Mouse (Mus musculus) spleen, postnatal 36 days (tissue): ENCODE results near the gene Josd1.

Experiments used
- DNase-seq, 2 experiments: peaks; one replicate each; pipeline ENCODE4 v3.0.0; 2022; ENCODE audit warnings: low spot score in 2 of 2, mixed read lengths in 1 of 2

Gene Josd1

GRCm38 (mm10) chr15:79687646-79688267, at the start of gene Josd1:
Gene Josd1 (minus strand): TSS chr15:79687919.
- DNase-seq: peak; percentile 95

DNA sequence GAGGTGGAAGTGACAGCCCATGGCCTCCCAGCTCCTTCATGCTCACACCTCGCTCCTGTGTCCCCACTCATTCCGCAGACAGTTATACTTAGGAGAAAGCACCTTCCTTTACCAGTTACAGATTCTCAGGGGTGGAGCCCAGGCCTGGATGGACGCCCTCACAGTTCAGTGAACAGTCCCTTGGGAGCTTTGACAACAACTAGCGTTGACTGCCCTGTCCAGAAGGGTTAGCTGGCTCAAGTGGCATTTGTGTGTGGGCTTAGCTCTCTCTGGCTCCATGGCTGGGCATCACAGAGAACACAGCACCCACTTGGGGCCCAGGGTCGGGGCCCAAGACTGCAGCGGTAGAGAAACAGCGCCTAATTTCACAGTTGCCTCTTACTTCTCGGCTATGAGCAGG, 46.6 kb upstream of the Josd1 start:
- DNase-seq: no peak

- no peak for DNase-seq
These were observed 45.9 kb upstream of the Josd1 start for GRCm38 (mm10) chr15:79733640-79734039.

- DNase-seq: no peak
These were observed 45.5 kb upstream of the Josd1 start for GRCm38 (mm10) chr15:79733192-79733591.

DNA sequence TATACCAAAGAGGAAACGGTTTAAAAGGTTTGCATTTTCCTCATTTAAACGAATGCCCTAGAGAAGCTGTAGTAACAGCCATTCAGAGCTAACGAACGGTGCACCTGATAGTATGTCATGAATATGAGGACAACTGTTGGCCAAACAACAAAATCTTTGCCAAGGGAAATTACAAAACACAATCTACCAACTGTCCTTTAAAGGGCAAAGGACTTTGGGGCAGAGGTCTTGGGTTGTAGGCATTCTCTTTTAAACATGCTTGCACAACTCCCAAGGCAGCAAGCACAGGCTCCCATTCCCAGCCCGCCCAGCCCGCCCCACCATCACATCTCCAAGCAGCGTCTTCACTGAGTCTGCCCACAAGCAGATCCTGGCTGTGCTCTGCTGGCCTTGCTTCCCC, 43.8 kb upstream of the Josd1 start:
- no peak for DNase-seq

- no peak for DNase-seq
These were observed 41.1 kb upstream of the Josd1 start for GRCm38 (mm10) chr15:79728731-79729388.

- no peak for DNase-seq
These were observed 40.6 kb upstream of the Josd1 start for GRCm38 (mm10) chr15:79728311-79728710.

GRCm38 (mm10) chr15:79727840-79728239, 40.1 kb upstream of the Josd1 start:
- DNase-seq: no peak

DNA sequence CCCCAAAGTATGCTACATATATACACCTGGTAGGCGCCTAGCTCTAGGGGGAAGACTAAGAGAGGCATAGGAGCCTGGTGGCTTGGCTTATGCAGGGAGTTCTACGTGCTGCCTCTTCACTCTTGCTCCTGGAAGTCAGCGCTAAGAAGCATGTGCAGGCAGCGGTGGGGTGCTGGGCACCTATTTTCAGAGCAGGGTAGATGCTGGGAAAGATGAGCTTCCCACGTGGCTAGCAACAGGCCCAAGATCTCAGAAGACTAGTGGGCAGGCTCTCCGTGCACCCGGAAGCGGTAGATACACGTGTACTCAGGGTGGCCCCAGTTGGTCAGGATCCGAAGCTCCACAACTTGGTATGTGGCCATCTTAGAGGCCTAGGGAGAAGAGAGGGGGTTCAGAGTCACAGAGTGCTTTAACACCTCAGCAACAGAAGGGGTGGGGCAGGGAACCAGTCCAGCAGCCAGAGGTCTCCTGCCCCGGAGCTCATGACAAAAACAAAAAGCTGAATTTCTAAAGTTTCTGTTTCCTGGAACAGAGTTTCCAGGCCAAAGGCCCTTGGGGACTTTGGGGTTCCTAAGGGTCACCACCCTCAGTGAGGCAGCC, 37.6 kb upstream of the Josd1 start:
- DNase-seq: no peak

DNA sequence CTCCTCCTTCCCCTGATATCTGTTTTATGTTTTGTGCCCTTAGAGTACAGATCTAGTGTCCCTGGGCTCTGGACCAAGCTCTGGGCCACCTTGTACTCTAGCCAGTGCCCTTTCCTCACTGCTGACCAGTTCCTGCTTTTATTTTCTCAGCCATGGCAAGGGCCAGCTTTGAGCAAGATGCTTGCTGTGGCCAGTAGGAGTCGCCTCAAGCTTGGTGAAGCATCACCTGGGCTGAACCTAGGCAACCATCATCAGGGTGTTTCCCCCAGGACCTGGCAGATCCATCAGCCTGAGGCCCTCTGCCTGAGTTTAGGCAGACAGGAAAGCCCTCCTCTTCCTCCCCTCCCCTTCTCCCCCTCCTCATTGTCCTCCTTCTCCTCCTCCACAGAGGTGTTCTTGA, 35.7 kb upstream of the Josd1 start:
- DNase-seq: peak; percentile 41 to 56

DNA sequence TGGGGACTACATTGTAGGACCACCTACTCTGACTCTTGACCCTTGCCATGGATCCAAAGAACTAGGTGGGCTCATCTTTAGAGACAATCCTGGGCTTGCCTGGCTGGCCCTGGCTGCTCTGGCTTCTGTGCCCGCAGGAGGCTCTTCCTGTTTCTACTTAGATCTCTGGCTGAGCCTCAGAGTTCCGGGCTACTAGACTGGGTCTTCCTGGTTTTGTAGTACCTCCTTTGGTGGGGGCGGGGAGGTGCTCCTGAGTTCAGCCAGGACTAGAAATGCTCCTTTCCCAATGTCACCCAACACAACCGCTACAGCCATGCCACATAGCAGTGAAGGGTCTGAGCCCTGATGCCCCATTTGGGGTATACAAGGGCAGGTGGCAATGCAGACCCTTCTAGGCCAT, 33.1 kb upstream of the Josd1 start:
- DNase-seq: no peak

GRCm38 (mm10) chr15:79720267-79720666, 32.5 kb upstream of the Josd1 start:
- DNase-seq: no peak

- DNase-seq: no peak
These were observed 29.0 kb upstream of the Josd1 start for GRCm38 (mm10) chr15:79716710-79717109.

DNA sequence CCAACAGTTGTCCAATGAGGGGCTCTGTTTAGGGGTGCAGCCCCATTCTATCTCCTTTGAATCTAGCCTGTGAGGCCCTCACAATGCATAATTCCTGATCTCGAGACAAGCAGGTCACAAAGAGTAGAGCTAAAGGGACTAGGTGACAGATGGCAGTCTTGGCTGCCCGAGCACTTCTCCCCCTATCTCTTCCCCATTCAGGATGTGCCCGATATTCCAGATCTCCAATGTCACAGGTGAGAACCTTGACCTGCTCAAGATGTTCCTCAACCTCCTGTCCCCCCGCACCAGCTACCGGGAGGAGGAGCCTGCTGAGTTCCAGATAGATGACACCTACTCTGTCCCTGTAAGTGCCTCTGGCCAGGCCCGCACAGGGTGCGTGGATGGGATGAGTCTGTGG, 27.9 kb upstream of the Josd1 start:
- DNase-seq: no peak

DNA sequence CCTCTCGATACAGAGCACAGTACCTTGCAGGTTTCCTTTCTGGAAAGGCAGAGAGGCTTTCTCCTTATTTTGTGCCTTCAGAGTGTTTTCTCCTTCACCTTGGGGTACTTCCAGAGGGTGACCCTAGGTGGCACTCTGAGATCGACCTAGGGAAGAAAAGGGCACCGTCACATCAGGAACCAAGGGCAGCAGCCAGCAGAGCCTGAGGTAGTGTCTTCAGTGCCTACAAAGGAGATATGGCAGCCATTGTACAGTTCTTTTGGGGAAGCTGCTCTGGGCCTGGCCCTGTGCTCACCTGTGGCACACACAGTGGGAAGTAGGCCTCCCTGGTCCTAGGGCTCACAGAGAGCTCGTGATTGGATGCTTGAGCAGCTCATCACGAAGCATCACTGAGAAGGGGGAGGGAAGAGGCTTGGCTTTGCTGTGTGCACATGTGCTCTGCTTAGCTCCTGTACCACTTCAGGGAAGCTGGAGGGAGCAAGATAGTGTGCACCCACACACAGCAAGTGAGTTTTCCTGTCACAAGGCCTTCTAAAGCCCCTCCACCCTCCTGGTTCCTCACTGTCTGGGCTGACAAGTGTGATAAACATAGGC, 20.6 kb upstream of the Josd1 start:
- DNase-seq: no peak

DNA sequence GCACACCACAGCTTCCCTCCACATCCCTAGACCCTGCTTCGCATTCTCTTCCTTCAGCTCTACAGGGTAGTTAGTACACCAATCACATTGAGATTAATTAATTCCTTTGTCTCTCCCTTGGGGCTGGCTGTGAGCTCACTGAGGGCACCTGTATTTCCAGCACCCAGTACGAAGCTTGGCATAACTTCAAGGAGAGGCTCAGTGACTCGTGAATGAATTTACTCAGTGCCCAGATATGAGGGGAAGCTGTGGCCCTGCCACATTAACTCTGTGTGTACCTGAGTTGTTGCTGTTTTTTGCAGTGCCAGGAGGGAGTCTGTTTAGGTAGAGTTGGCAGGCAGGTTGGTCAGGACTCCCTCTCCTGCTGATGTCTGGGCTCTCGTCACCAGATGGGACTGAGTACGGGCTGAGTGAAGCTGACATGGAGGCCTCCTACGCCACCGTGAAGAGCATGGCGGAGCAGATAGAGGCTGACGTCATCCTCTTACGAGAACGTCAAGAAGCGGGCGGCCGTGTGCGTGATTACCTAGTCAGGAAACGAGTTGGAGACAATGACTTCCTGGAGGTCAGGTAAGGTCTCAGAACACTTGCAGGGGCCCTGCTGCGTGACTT, 19.0 kb upstream of the Josd1 start:
- DNase-seq: no peak

DNA sequence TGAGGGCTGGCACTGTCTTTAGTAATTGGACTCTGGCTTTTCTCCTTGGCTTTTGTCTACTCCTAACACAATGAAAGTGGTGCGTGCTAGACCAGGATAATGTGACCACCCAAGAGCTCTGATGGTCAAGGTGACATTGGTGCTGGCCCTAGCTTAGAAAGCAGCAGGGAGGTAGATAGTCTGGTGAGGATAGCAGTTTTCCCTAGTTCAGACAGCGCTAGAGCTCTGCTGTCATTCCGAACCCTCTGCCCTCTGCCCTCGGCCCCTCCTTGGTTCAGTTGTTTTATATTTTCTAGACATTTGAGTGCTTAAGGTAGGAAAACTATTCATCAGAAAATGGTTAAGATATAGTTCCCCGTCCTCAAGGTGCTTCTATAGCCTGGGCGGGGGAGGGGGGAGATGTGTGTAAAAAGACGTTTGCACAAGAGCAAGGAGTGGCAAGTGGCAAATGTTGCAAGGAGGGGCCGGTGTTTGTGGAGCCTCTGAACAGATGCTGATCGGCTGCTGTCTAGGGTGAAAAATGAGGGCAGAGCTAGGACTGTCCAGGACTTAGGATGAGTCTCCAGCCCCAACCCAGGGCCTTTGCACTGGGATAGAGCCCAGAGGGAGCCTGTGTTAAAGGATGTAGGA, 10.0 kb upstream of the Josd1 start:
- DNase-seq: no peak

DNA sequence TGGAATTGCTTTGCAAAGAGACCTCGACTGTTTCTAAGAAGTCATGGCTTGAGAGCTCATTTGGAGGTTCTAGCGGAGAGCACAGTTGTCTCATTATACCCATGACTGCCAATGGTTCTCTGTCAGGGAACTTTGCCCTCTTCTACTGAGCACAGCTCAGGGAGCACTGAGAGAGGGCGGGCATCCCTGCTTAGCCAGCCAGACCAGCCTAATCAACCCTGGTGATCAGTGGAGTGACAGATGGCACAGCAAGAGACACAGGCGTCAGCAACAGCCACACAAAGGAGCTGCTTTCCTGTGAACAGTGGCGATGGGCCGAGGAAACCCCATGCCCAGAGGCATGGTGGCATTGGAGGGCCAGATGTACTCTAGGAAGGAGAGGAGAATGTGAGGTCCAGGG, 9.3 kb upstream of the Josd1 start:
- DNase-seq: no peak

GRCm38 (mm10) chr15:79696508-79696907, 8.8 kb upstream of the Josd1 start:
- DNase-seq: no peak

DNA sequence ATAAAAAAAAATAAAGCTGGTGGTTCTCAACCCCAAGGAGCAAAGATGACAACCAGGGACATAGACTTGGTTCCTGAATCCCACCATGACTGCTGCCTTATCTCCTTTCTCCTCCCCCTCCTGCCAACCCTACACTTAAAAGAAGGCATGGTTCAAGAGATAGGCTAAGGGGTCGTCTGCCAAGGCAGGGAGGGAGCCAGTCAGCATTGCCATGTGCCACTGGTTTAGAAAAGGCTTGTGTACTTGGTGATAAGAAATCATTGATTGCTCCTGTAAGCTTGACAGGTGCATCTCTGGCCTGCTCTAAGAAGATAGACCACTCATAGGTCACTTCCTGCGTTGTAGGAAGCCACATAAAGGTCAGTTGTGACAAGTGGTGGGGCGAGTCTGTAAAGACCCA, 7.8 kb upstream of the Josd1 start:
- peak; percentile 21 to 30 for DNase-seq

DNA sequence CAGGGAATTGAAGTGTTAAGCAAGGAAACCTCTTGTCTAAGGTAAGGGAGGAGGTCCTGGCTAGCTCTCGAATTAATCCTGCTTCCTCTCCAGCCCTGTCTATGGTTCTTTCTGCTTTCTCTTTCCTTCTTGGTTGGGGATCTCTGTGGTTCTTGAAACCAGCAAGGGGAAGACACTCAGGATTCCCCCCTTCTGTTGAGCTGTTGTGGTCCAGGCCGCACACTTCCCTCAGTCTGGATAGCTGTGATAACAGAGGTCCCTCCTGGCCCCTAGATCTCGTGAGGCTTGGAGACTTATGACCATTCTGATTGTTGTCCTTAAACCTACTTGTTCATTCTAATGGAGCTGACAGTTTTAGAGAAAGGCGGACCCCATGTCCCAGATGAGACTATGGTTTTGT, 6.8 kb upstream of the Josd1 start:
- DNase-seq: peak; percentile 19 to 43

- peak; percentile 43 to 50 for DNase-seq
These were observed 6.0 kb upstream of the Josd1 start for GRCm38 (mm10) chr15:79693740-79694139.
